Mouse (Mus musculus) adipocyte (in vitro differentiated cells): ENCODE measurements around the gene Fam189a1.

Experiments
- DNase-seq: peaks from one replicate; pipeline ENCODE4 v3.0.0-alpha.2; 2016; ENCODE audit warnings: low spot score

Gene Fam189a1

DNA sequence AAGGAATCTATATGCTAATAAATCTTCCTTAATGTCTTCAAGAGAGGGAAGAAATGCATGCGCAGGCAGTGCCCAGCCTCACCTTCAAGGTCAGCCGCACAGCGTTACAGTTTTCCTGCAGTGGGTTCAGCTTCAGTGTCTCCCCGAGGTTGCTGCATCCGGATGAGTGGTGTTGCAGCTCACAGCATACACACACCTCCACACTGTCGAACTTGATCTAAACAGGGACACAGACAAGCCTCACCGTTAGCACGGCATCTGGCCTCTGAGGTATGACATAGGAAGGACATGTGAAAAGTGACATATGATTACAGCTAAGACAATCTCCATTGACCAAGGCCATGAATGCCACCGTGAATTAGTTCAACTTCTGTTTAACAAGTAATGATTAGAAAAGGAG lies 336.7 kb downstream of the Fam189a1 start:
- DNase-seq, result no peak

- no peak for DNase-seq
Measured at GRCm38 (mm10) chr7:64808876-64809275, 347.5 kb downstream of the Fam189a1 start.

GRCm38 (mm10) chr7:64805100-64805499 lies 351.3 kb downstream of the Fam189a1 start:
- DNase-seq, result no peak

- DNase-seq, result no peak
Measured at GRCm38 (mm10) chr7:64795554-64795953, 360.8 kb downstream of the Fam189a1 start.

DNA sequence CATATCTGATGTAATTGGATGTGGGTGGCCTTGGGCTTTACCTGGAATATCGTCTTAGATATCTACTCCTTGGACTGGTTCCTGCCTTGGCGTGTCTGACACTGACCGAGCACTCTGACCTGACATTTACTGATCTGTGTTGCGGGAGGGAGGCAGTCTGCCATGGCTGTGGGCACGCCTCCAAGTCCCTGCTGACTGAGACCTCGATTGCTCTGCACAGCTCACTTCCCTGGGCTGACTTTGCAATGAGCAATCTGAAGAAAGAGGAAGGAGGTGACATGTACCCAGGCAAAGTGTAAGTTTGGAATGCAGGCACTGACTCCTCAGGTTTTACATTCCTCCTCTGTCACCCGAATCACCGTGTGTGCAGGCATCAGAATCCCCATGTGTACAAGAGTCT lies 364.3 kb downstream of the Fam189a1 start:
- DNase-seq, result no peak

GRCm38 (mm10) chr7:64791145-64791544 lies 365.2 kb downstream of the Fam189a1 start:
- DNase-seq, result no peak

GRCm38 (mm10) chr7:64785040-64785439 lies 371.3 kb downstream of the Fam189a1 start:
- DNase-seq, result no peak

DNA sequence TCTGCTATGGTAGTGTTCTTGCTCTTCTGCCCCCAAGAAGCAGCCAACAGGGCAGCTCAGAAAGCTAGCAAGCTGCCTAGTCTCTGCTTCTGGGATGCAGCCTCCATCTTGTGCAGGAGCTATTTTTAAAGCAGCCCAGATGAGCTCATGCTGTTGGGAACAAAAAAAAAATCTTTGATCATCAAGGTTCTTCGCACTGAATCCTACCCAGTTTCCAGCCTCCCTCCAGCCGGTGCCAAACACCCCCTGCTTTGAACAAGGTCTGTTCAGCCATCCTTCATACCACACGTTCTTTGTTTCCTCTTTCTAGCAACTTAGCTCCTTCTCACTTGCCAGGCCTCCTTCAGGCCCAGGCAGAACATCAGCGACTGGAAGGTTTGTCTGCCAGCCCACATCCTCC lies 376.9 kb downstream of the Fam189a1 start:
- no peak for DNase-seq

DNA sequence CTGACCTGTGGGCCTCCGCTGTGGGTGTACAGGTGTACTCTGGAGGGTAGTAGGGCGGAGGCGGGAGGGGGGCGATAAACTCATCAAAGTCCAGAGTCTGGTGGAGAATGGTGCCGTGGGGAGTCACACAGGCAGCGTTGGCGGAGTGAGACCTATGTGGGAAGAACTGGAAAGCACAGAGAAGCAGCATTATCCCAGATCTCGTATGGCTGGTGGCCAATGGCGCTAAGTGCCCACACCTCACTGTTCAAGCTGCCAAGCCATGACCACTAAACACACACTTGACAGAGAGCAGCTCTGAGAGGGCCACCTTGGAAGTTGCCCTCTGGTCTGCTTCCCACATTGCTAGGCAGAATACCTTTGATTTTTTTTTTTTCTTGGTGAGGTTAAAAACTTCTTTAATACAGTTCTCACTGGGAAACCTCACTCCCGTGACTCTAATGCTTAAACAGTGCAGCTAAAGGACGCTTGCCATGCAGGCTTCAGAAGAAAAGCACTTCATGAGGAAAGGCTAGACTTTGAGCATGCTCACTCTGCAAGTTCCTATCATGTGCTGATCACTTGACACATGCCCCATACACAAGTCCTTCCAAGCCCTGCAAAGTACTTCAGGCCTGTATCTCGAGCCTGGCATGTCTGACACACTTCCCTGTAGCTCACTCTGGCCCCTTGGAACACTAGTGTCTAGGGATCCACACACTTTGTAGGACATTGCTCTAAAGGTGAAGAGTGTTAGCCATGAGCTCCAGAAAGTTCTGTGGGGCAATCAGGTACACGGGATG lies 379.5 kb downstream of the Fam189a1 start:
- DNase-seq, result no peak

- no peak for DNase-seq
Measured at GRCm38 (mm10) chr7:64773465-64773864, 382.9 kb downstream of the Fam189a1 start.

GRCm38 (mm10) chr7:64770779-64771390 lies 385.5 kb downstream of the Fam189a1 start:
- no peak for DNase-seq

DNA sequence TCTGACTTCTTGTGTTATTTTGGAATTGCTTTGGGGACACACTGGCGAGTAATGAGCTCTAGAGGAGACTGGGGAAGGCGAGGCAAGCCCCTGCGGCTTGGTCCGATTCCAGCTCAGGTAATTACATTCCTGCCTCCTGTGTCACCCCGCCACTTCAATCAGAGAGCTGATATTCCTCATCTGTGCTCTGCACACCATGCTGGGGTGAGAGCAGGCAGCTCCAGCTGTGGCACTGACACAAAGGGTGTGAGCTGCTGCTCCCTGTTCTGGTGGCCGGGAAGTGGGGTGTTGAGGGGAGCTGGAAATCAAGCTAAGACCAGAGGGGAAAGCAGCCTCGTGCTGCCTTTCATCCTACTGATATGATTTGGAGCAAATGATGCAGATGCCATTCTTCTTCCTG lies 386.6 kb downstream of the Fam189a1 start:
- no peak for DNase-seq

- no peak for DNase-seq
Measured at GRCm38 (mm10) chr7:64765595-64765994, 390.8 kb downstream of the Fam189a1 start.

DNA sequence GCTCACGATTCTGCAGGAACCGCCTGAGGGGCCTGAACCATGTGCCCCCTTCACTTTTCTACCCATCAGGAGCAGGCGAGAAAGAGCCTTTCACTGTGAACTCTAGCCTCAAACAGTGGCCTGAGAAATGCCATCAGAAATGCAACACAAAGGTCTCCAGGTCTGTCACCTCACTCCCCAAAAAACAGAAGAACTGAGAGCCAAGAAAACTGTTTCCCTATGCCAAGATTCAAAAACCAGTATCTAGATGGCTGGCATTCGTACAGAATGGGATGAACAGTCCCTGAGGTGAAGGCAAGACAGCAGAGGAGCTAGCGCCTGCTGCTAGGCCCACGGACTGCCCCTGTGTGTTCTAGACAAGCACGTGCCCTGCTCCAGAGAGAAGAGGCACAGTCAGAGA lies 401.2 kb downstream of the Fam189a1 start:
- no peak for DNase-seq

DNA sequence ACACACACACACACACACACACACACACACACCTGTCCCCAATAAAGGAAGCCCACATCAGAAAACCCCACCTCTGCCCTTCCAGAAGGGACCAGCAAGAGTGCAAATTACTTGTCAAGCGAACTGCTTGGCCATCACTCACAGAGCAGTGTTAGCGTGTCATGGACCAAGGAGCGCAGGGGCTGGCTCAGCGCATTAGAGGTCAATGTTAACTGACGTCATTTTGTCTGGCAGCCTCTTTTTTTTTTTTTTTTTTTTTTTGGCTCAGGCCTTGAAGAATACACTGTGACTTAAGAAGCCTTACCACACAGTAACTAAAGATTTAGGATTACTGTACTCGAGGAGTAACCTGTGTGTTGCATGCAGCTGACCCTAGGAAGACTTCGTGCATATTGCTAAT lies 402.2 kb downstream of the Fam189a1 start:
- DNase-seq, result no peak

- no peak for DNase-seq
Measured at GRCm38 (mm10) chr7:64753678-64754077, 402.7 kb downstream of the Fam189a1 start.

- no peak for DNase-seq
Measured at GRCm38 (mm10) chr7:64752133-64752532, 404.2 kb downstream of the Fam189a1 start.

DNA sequence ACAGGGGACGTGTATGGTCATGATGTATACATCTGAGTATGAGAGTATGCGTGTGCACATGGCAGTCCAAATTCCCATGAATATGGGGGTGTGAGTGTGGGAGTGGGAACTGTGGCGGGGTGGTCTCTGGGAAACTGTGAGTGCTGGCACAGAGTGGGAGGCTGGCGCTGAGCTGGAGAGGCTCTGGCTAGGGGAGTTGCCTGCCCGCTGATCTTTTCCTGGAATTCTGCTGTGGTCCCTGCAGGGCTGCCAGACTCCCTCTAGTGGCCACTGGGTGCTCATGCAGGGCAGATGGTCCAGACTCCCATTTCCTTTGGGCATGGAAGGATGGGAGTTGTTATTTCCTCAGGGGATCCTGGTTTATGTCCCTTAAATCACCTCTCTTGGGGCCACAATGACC lies 404.9 kb downstream of the Fam189a1 start:
- DNase-seq, result peak; percentile 38

GRCm38 (mm10) chr7:64743610-64744009 lies 412.8 kb downstream of the Fam189a1 start:
- DNase-seq, result no peak

- peak; percentile 28 for DNase-seq
Measured at GRCm38 (mm10) chr7:64741333-64742307, 414.8 kb downstream of the Fam189a1 start.

GRCm38 (mm10) chr7:64739131-64739530 lies 417.2 kb downstream of the Fam189a1 start:
- DNase-seq, result no peak

DNA sequence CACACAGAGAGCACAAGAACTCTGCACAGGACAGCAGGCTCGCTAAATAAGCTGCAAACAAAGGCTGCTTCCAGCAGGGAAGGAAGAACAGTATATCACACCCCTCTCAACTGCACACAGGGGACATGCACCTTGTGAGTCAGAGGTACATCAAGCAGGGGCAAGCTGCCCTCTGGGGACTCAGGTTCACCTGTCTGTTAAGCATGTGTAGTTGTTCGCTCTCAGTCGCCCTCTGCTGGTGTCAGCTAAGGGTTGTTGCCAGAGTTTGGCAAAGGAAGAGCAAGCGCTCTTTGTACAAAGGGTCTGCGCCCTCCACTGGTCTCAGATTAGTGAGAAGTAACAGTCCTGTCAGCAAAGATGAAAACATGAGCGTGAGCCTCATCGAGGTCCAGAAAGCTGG lies 426.6 kb downstream of the Fam189a1 start:
- DNase-seq, result peak; percentile 4

- DNase-seq, result peak; percentile 5
Measured at GRCm38 (mm10) chr7:64728816-64729215, 427.6 kb downstream of the Fam189a1 start.
